Mouse (Mus musculus): ENCODE results near the gene Parn. TPM values are rescaled to one million over a fixed set of nuclear protein-coding genes. Genes with fewer than 3 reads are reported as not detected.

The Parn gene
- polyA plus RNA-seq, 1 experiment from 2014 or later = 13.8 TPM

- Histone ChIP-seq H3K27ac (ENCODE audit: low read depth) (no peak overlapping the region), H3K4me1 (ENCODE audit: insufficient read depth) (no peaks in the 10 kb centered on the region), H3K9me3 (ENCODE audit: low read length) (no peaks in the 10 kb centered on the region), H3K27me3 (ENCODE audit: insufficient read depth, low read length) (no peaks in the 10 kb centered on the region), H3K4me3 (ENCODE audit: low read depth, low read length) (no peak overlapping the region), H3K9ac (replicated peaks) (no peak overlapping the region), H3K4me2 (ENCODE audit: low read depth, low read length) (no peak overlapping the region), H3K36me3 (replicated peaks; ENCODE audit: insufficient read depth, low read length) (no peaks in the 10 kb centered on the region)
- ATAC-seq (no peak), DNase-seq (no peak)
- TF ChIP-seq EP300 (IDR thresholded peaks at IDR 0.05; ENCODE audit: low read depth) = no peak
- TF ChIP-seq CTCF (IDR thresholded peaks at IDR 0.05; ENCODE audit: low read depth) = no peak
- WGBS (ENCODE audit: insufficient replicate concordance) = 83% methylated on average over 1 of the region's 1 CpGs
Measured at GRCm38 (mm10) chr16:13580016-13580415, 88.0 kb downstream of the Parn start.

GRCm38 (mm10) chr16:13575306-13575705 lies 92.7 kb downstream of the Parn start:
- TF ChIP-seq CTCF (IDR thresholded peaks at IDR 0.05; ENCODE audit: low read depth) (no peak), EP300 (IDR thresholded peaks at IDR 0.05; ENCODE audit: low read depth) (no peak)

GRCm38 (mm10) chr16:13568280-13568679 lies 99.7 kb downstream of the Parn start:
- Histone ChIP-seq H3K36me3 (replicated peaks; ENCODE audit: insufficient read depth, low read length) (peaks cover 3% of the 10 kb centered on the region; the same call in 1 of the 2 replicates), H3K9ac (replicated peaks) (no peak overlapping the region), H3K4me1 (ENCODE audit: insufficient read depth) (no peaks in the 10 kb centered on the region), H3K4me3 (ENCODE audit: low read depth, low read length) (no peak overlapping the region), H3K27ac (ENCODE audit: low read depth) (no peak overlapping the region), H3K4me2 (ENCODE audit: low read depth, low read length) (no peak overlapping the region), H3K9me3 (ENCODE audit: low read length) (no peaks in the 10 kb centered on the region), H3K27me3 (ENCODE audit: insufficient read depth, low read length) (no peaks in the 10 kb centered on the region)
- no peak for TF ChIP-seq EP300 (IDR thresholded peaks at IDR 0.05; ENCODE audit: low read depth)
- TF ChIP-seq CTCF (IDR thresholded peaks at IDR 0.05; ENCODE audit: low read depth) = no peak
- 92% methylated on average over 2 of the region's 2 CpGs for WGBS (ENCODE audit: insufficient replicate concordance)
- DNase-seq = no peak
- no peak for ATAC-seq

More at GRCm38 (mm10) chr16:13575306-13575705, 92.7 kb downstream of the Parn start:
- 57% methylated on average over 4 of the region's 4 CpGs for WGBS (ENCODE audit: insufficient replicate concordance)
- DNase-seq (no peak), ATAC-seq (no peak)
- no peak overlapping the region for H3K9ac ChIP-seq (replicated peaks)
- no peaks in the 10 kb centered on the region for H3K4me1 ChIP-seq (ENCODE audit: insufficient read depth)
- H3K4me3 ChIP-seq (ENCODE audit: low read depth, low read length) = no peak overlapping the region
- H3K27me3 ChIP-seq (ENCODE audit: insufficient read depth, low read length) = no peaks in the 10 kb centered on the region
- H3K4me2 ChIP-seq (ENCODE audit: low read depth, low read length) = no peak overlapping the region
- H3K36me3 ChIP-seq (replicated peaks; ENCODE audit: insufficient read depth, low read length) = no peaks in the 10 kb centered on the region
- no peak overlapping the region for H3K27ac ChIP-seq (ENCODE audit: low read depth)
- H3K9me3 ChIP-seq (ENCODE audit: low read length) = no peaks in the 10 kb centered on the region

- DNase-seq (no peak), ATAC-seq (no peak)
- no peak overlapping the region for H3K4me3 ChIP-seq (ENCODE audit: low read depth, low read length)
- H3K27me3 ChIP-seq (ENCODE audit: insufficient read depth, low read length) = no peaks in the 10 kb centered on the region
- H3K9me3 ChIP-seq (ENCODE audit: low read length) = no peaks in the 10 kb centered on the region
- peaks cover 3% of the 10 kb centered on the region; the same call in 1 of the 2 replicates for H3K36me3 ChIP-seq (replicated peaks; ENCODE audit: insufficient read depth, low read length)
- TF ChIP-seq EP300 (IDR thresholded peaks at IDR 0.05; ENCODE audit: low read depth) (no peak), CTCF (IDR thresholded peaks at IDR 0.05; ENCODE audit: low read depth) (no peak)
- H3K9ac ChIP-seq (replicated peaks) = no peak overlapping the region
- 73% methylated on average over 1 of the region's 1 CpGs for WGBS (ENCODE audit: insufficient replicate concordance)
- H3K4me1 ChIP-seq (ENCODE audit: insufficient read depth) = no peaks in the 10 kb centered on the region
- H3K4me2 ChIP-seq (ENCODE audit: low read depth, low read length) = no peak overlapping the region
- H3K27ac ChIP-seq (ENCODE audit: low read depth) = no peak overlapping the region
Measured at GRCm38 (mm10) chr16:13567614-13568013, 100.4 kb downstream of the Parn start.

- no peak for TF ChIP-seq CTCF (IDR thresholded peaks at IDR 0.05; ENCODE audit: low read depth)
- no peak for TF ChIP-seq EP300 (IDR thresholded peaks at IDR 0.05; ENCODE audit: low read depth)
Measured at GRCm38 (mm10) chr16:13566351-13566750, 101.6 kb downstream of the Parn start.

GRCm38 (mm10) chr16:13565291-13565690 lies 102.7 kb downstream of the Parn start:
- no peak for ATAC-seq
- H3K9ac ChIP-seq (replicated peaks) = no peak overlapping the region
- no peak overlapping the region for H3K27ac ChIP-seq (ENCODE audit: low read depth)
- no peak overlapping the region for H3K4me3 ChIP-seq (ENCODE audit: low read depth, low read length)
- peaks cover 6% of the 10 kb centered on the region; the same call in 1 of the 2 replicates for H3K36me3 ChIP-seq (replicated peaks; ENCODE audit: insufficient read depth, low read length)
- H3K4me1 ChIP-seq (ENCODE audit: insufficient read depth) = no peaks in the 10 kb centered on the region
- H3K4me2 ChIP-seq (ENCODE audit: low read depth, low read length) = no peak overlapping the region
- DNase-seq = no peak
- WGBS (ENCODE audit: insufficient replicate concordance) = 86% methylated on average over 5 of the region's 5 CpGs
- TF ChIP-seq CTCF (IDR thresholded peaks at IDR 0.05; ENCODE audit: low read depth) (no peak), EP300 (IDR thresholded peaks at IDR 0.05; ENCODE audit: low read depth) (no peak)
- H3K9me3 ChIP-seq (ENCODE audit: low read length) = no peaks in the 10 kb centered on the region
- H3K27me3 ChIP-seq (ENCODE audit: insufficient read depth, low read length) = no peaks in the 10 kb centered on the region

More at GRCm38 (mm10) chr16:13566351-13566750, 101.6 kb downstream of the Parn start:
- Histone ChIP-seq H3K4me2 (ENCODE audit: low read depth, low read length) (no peak overlapping the region), H3K36me3 (replicated peaks; ENCODE audit: insufficient read depth, low read length) (peaks cover 3% of the 10 kb centered on the region; the same call in 1 of the 2 replicates), H3K4me3 (ENCODE audit: low read depth, low read length) (no peak overlapping the region), H3K4me1 (ENCODE audit: insufficient read depth) (no peaks in the 10 kb centered on the region), H3K9me3 (ENCODE audit: low read length) (no peaks in the 10 kb centered on the region), H3K27me3 (ENCODE audit: insufficient read depth, low read length) (no peaks in the 10 kb centered on the region), H3K27ac (ENCODE audit: low read depth) (no peak overlapping the region), H3K9ac (replicated peaks) (no peak overlapping the region)
- ATAC-seq (no peak), DNase-seq (no peak)
- 85% methylated on average over 6 of the region's 6 CpGs for WGBS (ENCODE audit: insufficient replicate concordance)
